Mouse (Mus musculus): ENCODE data around the gene Exosc6. TPM values are rescaled to one million over a fixed set of nuclear protein-coding genes. Genes with fewer than 3 reads are reported as not detected.

Gene Exosc6
- polyA plus RNA-seq, 1 experiment from 2014 or later, result not detected

- POLR2A ChIA-PET, result interaction anchor here (0.8 kb wide), 1 partner anchor 22 kb away, joined by 3 read pairs; the partner anchor contains the start of gene Exosc6
- CTCF ChIA-PET, result interaction anchor here (1.2 to 3.5 kb wide), 3 partner anchors 10 to 57 kb away, joined by 3 to 14 read pairs (median 8); partner anchors contain the start of genes Clec18a and Exosc6
- TF ChIP-seq CTCF (IDR thresholded peaks at IDR 0.05), result no peak
- no peaks in the 10 kb centered on the region for H3K27me3 ChIP-seq
- ATAC-seq (no peak), DNase-seq (ENCODE audit: low read depth, low spot score) (no peak)
- in situ Hi-C loops (cut with MboI; ENCODE audit: low pct_unique_long_range_greater_than_20kb), result no loop called here
Measured at GRCm38 (mm10) chr8:111034276-111034675, 21.9 kb upstream of the Exosc6 start.

DNA sequence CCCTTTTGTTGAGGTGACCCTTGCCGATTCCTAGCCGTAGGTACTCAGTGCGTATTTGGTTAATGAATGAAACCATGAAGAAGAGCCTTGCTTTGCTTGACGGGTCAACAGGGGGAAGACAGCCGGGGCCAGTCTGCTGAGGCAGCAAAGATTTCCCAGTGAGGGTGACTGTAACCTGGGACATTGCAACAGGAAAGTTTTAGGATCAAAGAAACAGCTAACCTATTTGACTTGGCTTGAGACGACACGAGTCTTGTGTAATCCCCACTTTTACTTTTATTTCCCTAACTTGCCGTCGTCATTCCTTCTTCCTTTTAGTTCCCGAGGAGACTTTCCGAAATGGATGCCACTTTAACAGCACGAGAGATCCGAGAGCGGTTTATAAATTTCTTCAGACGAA is 19.5 kb upstream of the Exosc6 start:
- no peak for DNase-seq (ENCODE audit: low read depth, low spot score)
- no peak for TF ChIP-seq CTCF (IDR thresholded peaks at IDR 0.05)
- in situ Hi-C loops (cut with MboI; ENCODE audit: low pct_unique_long_range_greater_than_20kb), result no loop called here

DNA sequence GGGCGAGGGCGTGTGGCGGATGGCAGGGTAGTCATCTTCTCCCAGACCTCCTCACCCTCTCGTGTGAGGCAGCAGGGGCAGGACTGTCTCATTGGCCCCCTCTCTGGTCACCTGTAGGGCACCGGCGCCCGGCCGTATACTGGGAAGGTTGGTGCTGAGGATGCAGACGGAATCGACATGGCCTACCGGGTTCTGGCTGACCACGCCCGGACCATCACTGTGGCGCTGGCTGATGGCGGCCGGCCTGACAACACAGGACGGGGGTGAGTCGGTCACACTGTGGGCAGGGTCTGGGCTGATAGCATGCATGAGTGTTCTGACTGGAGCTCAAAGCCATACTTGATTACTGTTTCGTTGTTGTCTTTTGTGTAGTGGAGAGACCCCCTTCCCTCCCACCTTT is 13.6 kb upstream of the Exosc6 start:
- no peaks in the 10 kb centered on the region for H3K27me3 ChIP-seq
- CTCF ChIA-PET, result no interaction called here
- no peak for TF ChIP-seq CTCF (IDR thresholded peaks at IDR 0.05)
- ATAC-seq (no peak), DNase-seq (ENCODE audit: low read depth, low spot score) (no peak)
- in situ Hi-C loops (cut with MboI; ENCODE audit: low pct_unique_long_range_greater_than_20kb), result no loop called here
- POLR2A ChIA-PET, result no interaction called here

More for the DNA sequence above, 19.5 kb upstream of the Exosc6 start:
- H3K27me3 ChIP-seq, result no peaks in the 10 kb centered on the region
- ATAC-seq, result no peak
- CTCF ChIA-PET, result interaction anchor here (1.2 to 1.3 kb wide), 2 partner anchors 20 to 43 kb away, joined by 3 read pairs; partner anchors contain the start of gene Exosc6
- POLR2A ChIA-PET, result interaction anchor here (0.5 kb wide), 1 partner anchor 328 kb away, joined by 3 read pairs; no protein-coding TSS in a partner anchor

- POLR2A ChIA-PET, result interaction anchor here (0.6 kb wide), 1 partner anchor 100 kb away, joined by 5 read pairs; no protein-coding TSS in a partner anchor
- in situ Hi-C loops (cut with MboI; ENCODE audit: low pct_unique_long_range_greater_than_20kb), result no loop called here
- no peak for ATAC-seq
- no peak for DNase-seq (ENCODE audit: low read depth, low spot score)
- no peaks in the 10 kb centered on the region for H3K27me3 ChIP-seq
- no peak for TF ChIP-seq CTCF (IDR thresholded peaks at IDR 0.05)
- CTCF ChIA-PET, result interaction anchor here (0.8 to 1.2 kb wide), 3 partner anchors 9 to 12 kb away, joined by 3 to 4 read pairs (median 3); partner anchors contain the start of gene Exosc6
Measured at GRCm38 (mm10) chr8:111044003-111044734, 12.0 kb upstream of the Exosc6 start.

DNA sequence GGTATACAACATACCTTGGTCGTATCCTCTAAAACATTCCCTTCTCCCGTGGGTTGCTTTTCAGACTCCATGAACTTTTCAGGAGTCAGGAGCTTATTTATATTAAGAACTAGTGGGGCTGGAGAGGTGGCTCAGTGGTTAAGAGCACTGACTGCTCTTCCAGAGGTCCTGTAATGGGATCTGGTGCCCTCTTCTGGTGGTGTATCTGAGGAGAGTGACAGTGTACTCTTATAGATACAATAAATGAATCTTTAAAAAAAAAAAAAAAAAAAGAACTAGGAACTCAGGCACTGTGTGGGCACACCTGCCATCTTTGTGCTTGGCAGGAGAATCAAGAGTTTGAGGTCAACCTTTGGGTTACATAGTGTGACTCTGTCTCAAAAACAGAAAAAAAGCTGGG is 7.4 kb upstream of the Exosc6 start:
- no peak for TF ChIP-seq CTCF (IDR thresholded peaks at IDR 0.05)
- ChIA-PET POLR2A (interaction anchor here (1.5 kb wide), 1 partner anchor 10 kb away, joined by 4 read pairs; no protein-coding TSS in a partner anchor), CTCF (interaction anchor here (0.9 to 1.4 kb wide), 3 partner anchors 8 to 40 kb away, joined by 3 to 4 read pairs (median 3); no protein-coding TSS in a partner anchor)
- no peak for DNase-seq (ENCODE audit: low read depth, low spot score)
- ATAC-seq, result no peak
- no peaks in the 10 kb centered on the region for H3K27me3 ChIP-seq
- in situ Hi-C loops (cut with MboI; ENCODE audit: low pct_unique_long_range_greater_than_20kb), result no loop called here

GRCm38 (mm10) chr8:111049106-111049505 is 7.0 kb upstream of the Exosc6 start:
- H3K27me3 ChIP-seq, result no peaks in the 10 kb centered on the region
- no peak for DNase-seq (ENCODE audit: low read depth, low spot score)
- in situ Hi-C loops (cut with MboI; ENCODE audit: low pct_unique_long_range_greater_than_20kb), result no loop called here
- CTCF ChIA-PET, result interaction anchor here (1.0 to 1.1 kb wide), 2 partner anchors 9 to 42 kb away, joined by 3 read pairs; no protein-coding TSS in a partner anchor
- POLR2A ChIA-PET, result no interaction called here
- no peak for TF ChIP-seq CTCF (IDR thresholded peaks at IDR 0.05)
- no peak for ATAC-seq

GRCm38 (mm10) chr8:111053827-111054518 is 2.2 kb upstream of the Exosc6 start:
- DNase-seq (ENCODE audit: low read depth, low spot score), result no peak

GRCm38 (mm10) chr8:111055031-111055634 is 1.0 kb upstream of the Exosc6 start:
- no peak for TF ChIP-seq CTCF (IDR thresholded peaks at IDR 0.05)
- ATAC-seq, result no peak
- DNase-seq (ENCODE audit: low read depth, low spot score), result no peak
- in situ Hi-C loops (cut with MboI; ENCODE audit: low pct_unique_long_range_greater_than_20kb), result loop anchor here (5.0 kb wide), 1 partner anchor 37 kb away; the partner anchor contains the start of genes Clec18a and Pdpr
- ChIA-PET POLR2A (no interaction called here), CTCF (interaction anchor here (2.2 to 2.4 kb wide), 2 partner anchors 24 to 33 kb away, joined by 6 to 7 read pairs; no protein-coding TSS in a partner anchor)
- H3K27me3 ChIP-seq, result no peaks in the 10 kb centered on the region

More at GRCm38 (mm10) chr8:111053827-111054518, 2.2 kb upstream of the Exosc6 start:
- ATAC-seq, result no peak
- in situ Hi-C loops (cut with MboI; ENCODE audit: low pct_unique_long_range_greater_than_20kb), result no loop called here
- TF ChIP-seq CTCF (IDR thresholded peaks at IDR 0.05), result no peak
- H3K27me3 ChIP-seq, result no peaks in the 10 kb centered on the region
- ChIA-PET CTCF (no interaction called here), POLR2A (no interaction called here)

DNA sequence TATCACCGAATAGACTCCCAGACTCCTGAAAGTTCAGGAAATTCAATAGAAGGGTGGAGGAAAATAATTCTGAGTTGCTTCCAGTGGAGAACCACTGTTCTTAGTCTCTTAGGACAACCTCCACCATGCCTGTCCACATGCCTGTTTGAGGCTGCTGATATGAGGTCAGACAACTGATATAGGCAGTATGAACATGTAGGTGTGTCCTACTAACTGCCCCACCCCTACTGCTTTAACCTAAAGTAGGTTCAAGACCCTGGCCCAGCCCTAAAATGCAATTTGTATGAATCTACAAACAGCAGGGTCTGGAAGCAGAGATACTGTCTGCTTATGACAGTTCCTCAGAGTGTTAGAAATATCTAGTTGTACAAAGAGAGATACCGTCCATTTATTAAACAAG is 478 bp upstream of the Exosc6 start:
- ATAC-seq (no peak), DNase-seq (ENCODE audit: low read depth, low spot score) (no peak)
- no peaks in the 10 kb centered on the region for H3K27me3 ChIP-seq
- POLR2A ChIA-PET, result interaction anchor here (1.2 to 1.6 kb wide), 3 partner anchors 20 to 26 kb away, joined by 3 to 9 read pairs (median 5); no protein-coding TSS in a partner anchor
- in situ Hi-C loops (cut with MboI; ENCODE audit: low pct_unique_long_range_greater_than_20kb), result loop anchor here (5.0 kb wide), 1 partner anchor 37 kb away; the partner anchor contains the start of genes Clec18a and Pdpr
- CTCF ChIA-PET, result interaction anchor here (0.5 to 2.6 kb wide), 12 partner anchors 9 to 36 kb away, joined by 3 to 13 read pairs (median 5); partner anchors contain the start of genes Aars and Clec18a
- no peak for TF ChIP-seq CTCF (IDR thresholded peaks at IDR 0.05)

All from Patski (cell line).